Mouse (Mus musculus): ENCODE measurements around the gene As3mt. TPM values are rescaled to one million over a fixed set of nuclear protein-coding genes. Genes with fewer than 3 reads are reported as not detected.

Gene As3mt
- polyA plus RNA-seq, 1 experiment from 2014 or later = 31.8 TPM

GRCm38 (mm10) chr19:46784038-46784437, 76.8 kb downstream of the As3mt start:
- DNase-seq (ENCODE audit: low spot score) = no peak

- no peak for DNase-seq (ENCODE audit: low spot score)
Observed at GRCm38 (mm10) chr19:46784502-46784901, 77.2 kb downstream of the As3mt start.

GRCm38 (mm10) chr19:46785633-46786032, 78.4 kb downstream of the As3mt start:
- no peak for DNase-seq (ENCODE audit: low spot score)

DNA sequence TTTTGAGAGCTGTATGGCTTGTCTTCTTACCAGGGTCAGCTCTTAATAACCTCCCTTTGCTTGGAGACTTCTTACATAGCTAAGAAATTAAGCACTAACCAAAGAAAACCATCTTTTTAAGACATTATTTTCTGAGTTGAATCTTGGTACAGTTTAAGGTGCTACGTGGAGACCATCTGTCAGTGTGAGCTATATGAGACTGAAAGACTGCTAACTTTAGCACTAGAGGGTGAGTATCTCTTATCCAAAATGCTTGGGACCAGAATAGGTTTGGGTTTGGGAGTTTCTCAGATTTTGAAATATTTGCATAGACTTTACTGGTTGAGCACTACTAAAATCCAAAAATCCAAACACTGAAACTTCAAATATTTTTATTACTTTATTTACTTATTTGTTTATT, 82.5 kb downstream of the As3mt start:
- no peak for DNase-seq (ENCODE audit: low spot score)

Other genes with a start within 250 kb of the As3mt start
- gene Trim8, start 205.8 kb upstream of the As3mt start, polyA plus RNA-seq (2015; fragmentation: Nextera tagmentation; extraction: Ambion mirVana) = 20.4 and 23.6 TPM in 2 replicates
- 47.5 and 52.3 TPM in 2 replicates for gene Arl3, start 134.3 kb upstream of the As3mt start, polyA plus RNA-seq (2015; fragmentation: Nextera tagmentation; extraction: Ambion mirVana)
- gene Sfxn2, start 134.1 kb upstream of the As3mt start, polyA plus RNA-seq (2015; fragmentation: Nextera tagmentation; extraction: Ambion mirVana) = 13.9 and 16.9 TPM in 2 replicates
- 29.9 and 37.8 TPM in 2 replicates for gene Wbp1l, start 108.4 kb upstream of the As3mt start, polyA plus RNA-seq (2015; fragmentation: Nextera tagmentation; extraction: Ambion mirVana)
- gene Cyp17a1, start 34.3 kb upstream of the As3mt start, polyA plus RNA-seq (2015; fragmentation: Nextera tagmentation; extraction: Ambion mirVana) = 0.09 and 0.44 TPM in 2 replicates
- gene Borcs7, start 17.6 kb upstream of the As3mt start, polyA plus RNA-seq (2015; fragmentation: Nextera tagmentation; extraction: Ambion mirVana) = 10.8 and 13.8 TPM in 2 replicates
- 1.7 and 1.8 TPM in 2 replicates for gene Cnnm2, start 54.1 kb downstream of the As3mt start, polyA plus RNA-seq (2015; fragmentation: Nextera tagmentation; extraction: Ambion mirVana)